Mouse (Mus musculus) stomach, postnatal 0 days (tissue): ENCODE results near the gene Klhl8. TPM values are rescaled to one million over a fixed set of nuclear protein-coding genes. Genes with fewer than 3 reads are reported as not detected.
A peak's percentile ranks its signal among the peaks of the same experiment; 100 is the strongest.

Source experiments
- ATAC-seq: fragments of 200-750 bp; cut with Nextera tagmentation; 2 replicates; pipeline ENCODE4 v1.8.0; 2017; ENCODE audit not compliant: low FRiP score, low TSS enrichment
- DNase-seq: peaks from one replicate; pipeline ENCODE4 v3.0.0-alpha.2; 2016; ENCODE audit warnings: low spot score
- H3K27ac ChIP-seq: fragments of 300-500 bp; sonication (generic); replicated peaks from 2 replicates; pipeline ENCODE4 v1.5.1; 2014; ENCODE audit warnings: mild to moderate bottlenecking, control low read depth
- H3K27me3 ChIP-seq: fragments of 300-500 bp; sonication (generic); 2 replicates; pipeline ENCODE4 v1.6.1; 2014; ENCODE audit warnings: low read length; ENCODE audit not compliant: control insufficient read depth, insufficient read depth
- H3K36me3 ChIP-seq: fragments of 300-500 bp; sonication (generic); 2 replicates; pipeline ENCODE4 v1.6.1; 2014; ENCODE audit warnings: low read length, mixed read lengths; ENCODE audit not compliant: control insufficient read depth, insufficient read depth
- H3K4me1 ChIP-seq: fragments of 300-500 bp; sonication (generic); replicated peaks from 2 replicates; pipeline ENCODE4 v1.6.1; 2014; ENCODE audit warnings: antibody characterized with exemption; ENCODE audit not compliant: control insufficient read depth, insufficient read depth
- H3K4me2 ChIP-seq: fragments of 300-500 bp; sonication (generic); replicated peaks from 2 replicates; pipeline ENCODE4 v1.6.1; 2014; ENCODE audit warnings: low read depth, mild to moderate bottlenecking, control low read depth, moderate library complexity
- H3K4me3 ChIP-seq: fragments of 300-500 bp; sonication (generic); 2 replicates; pipeline ENCODE4 v1.5.1; 2014; ENCODE audit warnings: low read depth, low read length, control low read depth
- H3K9ac ChIP-seq: fragments of 300-500 bp; sonication (generic); 2 replicates; pipeline ENCODE4 v1.6.1; 2014; ENCODE audit warnings: mild to moderate bottlenecking, low read length, control low read depth, mixed read lengths
- H3K9me3 ChIP-seq: fragments of 300-500 bp; sonication (generic); 2 replicates; pipeline ENCODE4 v1.6.1; 2016; ENCODE audit warnings: low read length; ENCODE audit not compliant: control insufficient read depth
- CTCF ChIP-seq: IDR thresholded peaks from 2 replicates; pipeline ENCODE4 v1.5.1; 2016; ENCODE audit warnings: antibody characterized with exemption, low read depth, mild to moderate bottlenecking, moderate library complexity
- EP300 ChIP-seq: optimal IDR thresholded peaks from 2 replicates; pipeline ENCODE3; 2016; ENCODE audit warnings: antibody characterized with exemption
- WGBS: fragments of 180-500 bp; shearing (Covaris S2); extraction: QIAGEN DNeasy Blood & Tissue Kit; methylation state at CpG from one replicate; pipeline ENCODE4 v1.1.7; 2014; 5-methylcytosine and 5-hydroxymethylcytosine counted together
- polyA plus RNA-seq: library from polyadenylated mRNA; unstranded; fragments of >200 nt; fragmentation: Nextera tagmentation; extraction: Ambion mirVana; gene quantifications from 2 replicates; pipeline ENCODE4 v1.2.1, GENCODE M21; 2015

Gene Klhl8
- polyA plus RNA-seq, 1 experiment from 2014 or later, result 7.7 TPM

DNA sequence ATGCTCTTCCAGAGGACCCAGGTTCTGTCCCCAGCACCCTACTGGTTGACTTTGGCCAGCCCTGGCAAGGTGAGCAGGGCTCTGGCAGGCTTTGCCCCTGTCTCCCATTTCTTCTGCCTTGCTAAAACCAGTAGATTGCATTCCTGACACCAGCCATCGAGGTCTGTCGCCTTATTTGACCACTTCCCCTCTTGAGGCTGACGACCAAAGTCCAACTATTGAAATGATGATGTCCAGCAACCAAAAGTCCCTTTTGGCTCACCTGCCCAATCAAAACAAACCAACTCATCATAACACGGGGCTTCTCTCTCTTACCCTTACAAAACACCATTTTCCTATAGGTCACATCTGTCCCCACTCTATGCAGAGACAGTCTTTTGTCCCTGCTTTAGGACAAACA, 2.1 kb upstream of the Klhl8 start:
- ATAC-seq (no peak), DNase-seq (no peak)
- 58% methylated on average over 4 of the region's 4 CpGs for WGBS
- H3K4me2 ChIP-seq, result no peak overlapping the region
- H3K27ac ChIP-seq, result no peak overlapping the region
- H3K27me3 ChIP-seq, result no peaks in the 10 kb centered on the region
- H3K9me3 ChIP-seq, result no peaks in the 10 kb centered on the region
- TF ChIP-seq CTCF (no peak), EP300 (no peak)
- H3K36me3 ChIP-seq, result no peaks in the 10 kb centered on the region
- H3K9ac ChIP-seq, result no peak overlapping the region
- H3K4me3 ChIP-seq, result no peak overlapping the region
- no peaks in the 10 kb centered on the region for H3K4me1 ChIP-seq

DNA sequence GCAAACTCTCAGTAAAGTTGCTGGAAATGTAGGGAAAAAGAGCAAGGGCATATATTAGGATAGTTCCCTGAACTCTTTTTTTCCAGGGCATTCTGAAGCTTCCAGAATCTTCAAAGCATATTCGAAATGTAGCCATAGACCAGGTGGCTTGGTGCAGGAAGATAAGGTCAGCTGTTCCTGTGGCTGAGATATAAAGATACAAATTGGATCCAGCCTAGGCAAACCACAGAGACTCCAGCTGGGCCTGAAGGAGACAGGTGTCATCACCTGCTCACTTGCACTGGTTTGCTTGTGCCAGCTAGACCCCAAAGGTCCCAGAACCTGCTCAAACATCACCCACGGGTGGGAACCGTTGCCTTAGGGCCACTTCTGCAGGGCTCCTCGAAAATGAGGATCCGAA, 496 bp upstream of the Klhl8 start:
- H3K4me3 ChIP-seq, result peak overlapping the region; percentile 88; the same call in 1 of the 2 replicates
- ATAC-seq, result no peak
- 75% methylated on average over 5 of the region's 5 CpGs for WGBS

DNA sequence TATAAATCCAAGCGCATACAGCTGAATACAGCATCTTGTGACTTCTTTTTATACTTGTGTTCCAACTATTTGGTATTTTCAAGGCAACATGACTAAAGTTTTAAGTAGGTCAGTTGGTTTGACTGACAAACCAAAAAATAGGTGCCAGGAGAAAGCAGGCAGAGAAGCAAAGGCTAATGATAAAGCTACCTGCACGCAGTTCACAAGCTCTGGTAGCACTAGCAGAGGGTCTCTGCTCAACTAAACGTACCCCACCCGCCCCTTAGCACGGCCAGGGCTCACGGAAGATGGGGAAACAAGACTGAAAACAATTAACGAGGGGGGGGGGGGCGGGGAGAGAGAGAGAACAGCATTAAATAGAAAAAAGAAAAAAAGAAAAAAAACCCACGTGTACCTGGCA, 903 bp downstream of the Klhl8 start:
- DNase-seq, result no peak
- no peaks in the 10 kb centered on the region for H3K36me3 ChIP-seq
- no peak overlapping the region for H3K27ac ChIP-seq
- H3K9me3 ChIP-seq, result no peaks in the 10 kb centered on the region
- peak overlapping the region; percentile 88 for H3K4me3 ChIP-seq
- 23% methylated on average over 8 of the region's 9 CpGs for WGBS
- no peaks in the 10 kb centered on the region for H3K27me3 ChIP-seq
- TF ChIP-seq CTCF (no peak), EP300 (no peak)
- no peak for ATAC-seq
- H3K4me2 ChIP-seq, result peak overlapping the region; percentile 89
- H3K9ac ChIP-seq, result peak overlapping the region; percentile 87
- no peaks in the 10 kb centered on the region for H3K4me1 ChIP-seq

More for the DNA sequence above, 496 bp upstream of the Klhl8 start:
- H3K27me3 ChIP-seq, result no peaks in the 10 kb centered on the region
- no peak for DNase-seq
- no peaks in the 10 kb centered on the region for H3K36me3 ChIP-seq
- no peaks in the 10 kb centered on the region for H3K4me1 ChIP-seq
- H3K9me3 ChIP-seq, result no peaks in the 10 kb centered on the region
- 0 out of 2 replicates have a peak overlapping the region, but pooled peaks have one; percentile 25 for H3K4me2 ChIP-seq
- H3K9ac ChIP-seq, result no peak overlapping the region
- TF ChIP-seq CTCF (no peak), EP300 (no peak)
- no peak overlapping the region for H3K27ac ChIP-seq

DNA sequence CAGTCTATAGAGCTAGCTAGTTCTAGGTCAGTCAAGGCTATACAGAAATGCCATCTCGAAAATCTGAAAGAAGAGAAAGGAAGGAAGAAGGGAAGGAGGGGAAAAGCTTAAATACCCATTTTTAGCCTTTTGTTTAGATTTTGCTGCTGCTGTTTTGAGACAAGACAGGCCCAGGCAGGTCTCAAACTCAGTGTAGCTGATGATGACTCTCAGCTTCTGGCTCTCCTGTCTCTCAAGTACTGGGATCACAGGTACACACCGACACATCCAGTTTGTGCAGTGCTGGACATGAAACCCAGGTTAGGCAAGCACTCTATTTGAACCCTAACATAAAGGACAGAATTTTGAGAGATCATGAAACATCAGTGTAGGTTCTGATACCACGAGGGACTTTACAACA, 1.6 kb downstream of the Klhl8 start:
- no peak for DNase-seq
- Histone ChIP-seq H3K4me1 (no peaks in the 10 kb centered on the region), H3K9ac (no peak overlapping the region), H3K4me3 (no peak overlapping the region), H3K9me3 (no peaks in the 10 kb centered on the region), H3K36me3 (no peaks in the 10 kb centered on the region), H3K27ac (no peak overlapping the region), H3K4me2 (no peak overlapping the region), H3K27me3 (no peaks in the 10 kb centered on the region)
- TF ChIP-seq CTCF (no peak), EP300 (no peak)
- no peak for ATAC-seq
- WGBS, result 53% methylated on average over 3 of the region's 3 CpGs

DNA sequence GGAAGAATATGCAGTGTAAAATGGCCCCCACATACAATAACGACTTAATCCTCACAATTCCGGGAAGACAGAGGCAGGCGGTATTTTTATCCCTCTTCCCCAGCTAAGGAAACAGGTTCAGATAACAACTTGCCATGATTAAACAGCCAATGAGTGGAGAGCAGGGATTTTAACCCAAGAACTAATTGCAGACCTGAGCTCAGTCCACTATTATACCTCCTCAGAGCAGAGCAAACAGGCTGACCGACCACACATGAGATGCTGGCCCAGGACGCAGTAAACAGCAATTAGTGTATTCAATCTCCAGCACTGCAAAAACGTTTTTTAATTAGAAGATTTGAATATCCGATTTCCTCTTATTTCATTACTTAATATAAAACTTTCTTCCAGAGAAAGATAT, 2.2 kb downstream of the Klhl8 start:
- no peaks in the 10 kb centered on the region for H3K36me3 ChIP-seq
- no peaks in the 10 kb centered on the region for H3K27me3 ChIP-seq
- H3K4me1 ChIP-seq, result no peaks in the 10 kb centered on the region
- ATAC-seq, result no peak
- WGBS, result 49% methylated on average over 7 of the region's 7 CpGs
- no peaks in the 10 kb centered on the region for H3K9me3 ChIP-seq
- no peak overlapping the region for H3K4me2 ChIP-seq
- H3K27ac ChIP-seq, result no peak overlapping the region
- H3K4me3 ChIP-seq, result no peak overlapping the region
- no peak for TF ChIP-seq EP300
- TF ChIP-seq CTCF, result no peak
- no peak for DNase-seq
- no peak overlapping the region for H3K9ac ChIP-seq

DNA sequence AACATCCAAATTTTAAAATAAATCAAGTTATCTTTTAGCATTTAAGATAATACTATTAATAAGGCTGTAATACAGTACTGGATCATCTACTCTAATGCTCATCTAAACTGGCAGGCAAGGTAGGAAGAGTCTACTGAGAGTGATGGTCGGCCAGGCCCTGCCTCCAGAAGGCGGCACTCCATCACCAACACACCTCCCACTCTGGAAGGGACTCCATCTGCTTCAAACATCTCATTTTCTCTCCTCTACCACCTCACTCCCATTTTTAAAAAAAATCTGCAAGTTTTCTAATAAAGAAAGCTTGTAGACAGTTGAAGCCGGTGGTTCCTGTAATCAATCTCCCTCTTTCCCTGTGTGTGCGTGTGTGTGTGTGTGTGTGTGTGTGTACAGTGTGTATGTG, 3.2 kb downstream of the Klhl8 start:
- no peaks in the 10 kb centered on the region for H3K9me3 ChIP-seq
- 78% methylated on average over 4 of the region's 4 CpGs for WGBS
- DNase-seq (no peak), ATAC-seq (no peak)
- no peaks in the 10 kb centered on the region for H3K4me1 ChIP-seq
- H3K4me2 ChIP-seq, result no peak overlapping the region
- TF ChIP-seq EP300, result no peak
- no peak for TF ChIP-seq CTCF
- no peak overlapping the region for H3K27ac ChIP-seq
- H3K4me3 ChIP-seq, result no peak overlapping the region
- no peaks in the 10 kb centered on the region for H3K27me3 ChIP-seq
- no peaks in the 10 kb centered on the region for H3K36me3 ChIP-seq
- H3K9ac ChIP-seq, result no peak overlapping the region
